Mouse (Mus musculus) kidney, adult 2 months (tissue): ENCODE data around the gene Tigit. TPM values are rescaled to one million over a fixed set of nuclear protein-coding genes. Genes with fewer than 3 reads are reported as not detected.

Source experiments
- DNase-seq: peaks from one replicate; pipeline ENCODE4 v3.0.0; 2021
- H3K27ac ChIP-seq: fragments of 200-500 bp; 2 replicates; pipeline ENCODE4 v1.5.1; 2012; ENCODE audit warnings: low read depth, low read length, control low read depth, inconsistent platforms; ENCODE audit not compliant: insufficient read depth
- H3K27me3 ChIP-seq: fragments of 200-500 bp; replicated peaks from 2 replicates; pipeline ENCODE4 v1.6.1; 2012; ENCODE audit warnings: mild to moderate bottlenecking, moderate library complexity, low read length, inconsistent platforms; ENCODE audit not compliant: control insufficient read depth, insufficient read depth
- H3K36me3 ChIP-seq: fragments of 200-500 bp; 2 replicates; pipeline ENCODE4 v1.6.1; 2012; ENCODE audit warnings: mild to moderate bottlenecking, moderate library complexity, low read length, inconsistent platforms; ENCODE audit not compliant: control insufficient read depth, insufficient read depth
- H3K4me1 ChIP-seq: fragments of 200-500 bp; 2 replicates; pipeline ENCODE4 v1.6.1; 2011; ENCODE audit warnings: low read length; ENCODE audit not compliant: control insufficient read depth, insufficient read depth
- H3K4me3 ChIP-seq: fragments of 200-500 bp; 2 replicates; pipeline ENCODE4 v1.5.1; 2011; ENCODE audit warnings: mild to moderate bottlenecking, low read depth, low read length, control low read depth; ENCODE audit not compliant: insufficient read depth
- CTCF ChIP-seq: fragments of 200-500 bp; conservative IDR thresholded peaks from 2 replicates; pipeline ENCODE4 v1.5.1; 2011; ENCODE audit warnings: low read depth, mild to moderate bottlenecking, control low read depth, low read length, moderate library complexity, mixed read lengths; ENCODE audit not compliant: insufficient read depth, insufficient read length
- POLR2A ChIP-seq: fragments of 200-500 bp; IDR thresholded peaks from one replicate; pipeline ENCODE4 v1.6.1; 2011; ENCODE audit warnings: low read depth, low read length, control low read depth
- WGBS: fragments of 180-500 bp; shearing (Covaris S2); methylation state at CpG from one replicate; pipeline ENCODE4 v1.1.7; 2018; 5-methylcytosine and 5-hydroxymethylcytosine counted together
- polyA plus RNA-seq: library from polyadenylated mRNA; depleted of rRNA; stranded (reverse); fragments of >200 nt; gene quantifications from 2 replicates; pipeline ENCODE4 v1.2.3, GENCODE M21; 2012; rRNA removed

Tigit gene
- polyA plus RNA-seq, 1 experiment: 0.50 TPM

GRCm38 (mm10) chr16:43603591-43604141 lies 60.3 kb downstream of the Tigit start:
- Histone ChIP-seq H3K27ac (no peak overlapping the region), H3K36me3 (peaks cover 5% of the 10 kb centered on the region), H3K4me3 (no peak overlapping the region), H3K4me1 (no peaks in the 10 kb centered on the region), H3K27me3 (no peaks in the 10 kb centered on the region)
- TF ChIP-seq CTCF: no peak
- TF ChIP-seq POLR2A: no peak
- WGBS: 44% methylated on average over 9 of the region's 9 CpGs
- no peak for DNase-seq

- Histone ChIP-seq H3K36me3 (peaks cover 6% of the 10 kb centered on the region), H3K4me3 (no peak overlapping the region), H3K4me1 (no peaks in the 10 kb centered on the region), H3K27me3 (no peaks in the 10 kb centered on the region), H3K27ac (no peak overlapping the region)
- no peak for TF ChIP-seq POLR2A
- no peak for TF ChIP-seq CTCF
- 77% methylated on average over 4 of the region's 4 CpGs for WGBS
- no peak for DNase-seq
These were observed 61.4 kb downstream of the Tigit start for GRCm38 (mm10) chr16:43602573-43602972.

DNA sequence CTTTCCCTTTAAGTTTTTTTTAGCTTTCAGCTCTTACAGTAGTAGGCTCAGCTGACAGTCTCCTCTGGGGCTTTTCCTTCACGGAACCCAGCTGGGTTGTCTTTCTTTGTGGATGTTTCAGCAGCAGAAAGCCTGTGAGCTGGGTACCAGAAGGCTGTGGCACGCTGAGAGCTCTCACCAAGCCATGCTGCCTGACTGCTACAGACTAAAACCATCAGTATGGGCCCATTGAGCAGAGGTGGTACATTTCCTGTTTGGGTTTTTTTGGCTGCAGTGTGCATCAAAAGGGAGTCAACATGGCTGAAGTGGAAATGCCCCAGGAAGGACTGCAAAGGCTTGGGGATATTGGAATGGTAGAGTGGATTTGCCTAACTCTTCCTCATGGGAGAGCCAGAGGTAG lies 64.2 kb downstream of the Tigit start:
- Histone ChIP-seq H3K27ac (no peak overlapping the region), H3K4me1 (no peaks in the 10 kb centered on the region), H3K27me3 (no peaks in the 10 kb centered on the region), H3K4me3 (no peak overlapping the region), H3K36me3 (peaks cover 6% of the 10 kb centered on the region)
- no peak for TF ChIP-seq CTCF
- TF ChIP-seq POLR2A: no peak
- no peak for DNase-seq
- WGBS: 94% methylated on average over 2 of the region's 2 CpGs

Other genes starting within 250 kb of the Tigit start
- 0.08 and 0.10 TPM in 2 replicates for gene Drd3, start 89.9 kb upstream of the Tigit start, polyA plus RNA-seq
- gene Ccdc191, start 225.7 kb upstream of the Tigit start, polyA plus RNA-seq: 2.8 and 4.4 TPM in 2 replicates